Mouse (Mus musculus) CD4-positive, CD25-positive, alpha-beta regulatory T cell, adult 4 months (primary cell): Measurements from ENCODE around the gene Zrsr1. TPM values are rescaled to one million over a fixed set of nuclear protein-coding genes. Genes with fewer than 3 reads are reported as not detected.

Experiments
- ATAC-seq: one replicate; pipeline ENCODE4 v1.8.0; 2017
- polyA plus RNA-seq, 2 experiments: library from polyadenylated mRNA; unstranded; fragments of 100-300 nt; shearing (Covaris generic); gene quantifications; one replicate each; pipeline ENCODE4 v1.2.1; 2017

The Zrsr1 gene
- polyA plus RNA-seq, 2 experiments from 2014 or later, result 8.2 to 10.2 TPM

DNA sequence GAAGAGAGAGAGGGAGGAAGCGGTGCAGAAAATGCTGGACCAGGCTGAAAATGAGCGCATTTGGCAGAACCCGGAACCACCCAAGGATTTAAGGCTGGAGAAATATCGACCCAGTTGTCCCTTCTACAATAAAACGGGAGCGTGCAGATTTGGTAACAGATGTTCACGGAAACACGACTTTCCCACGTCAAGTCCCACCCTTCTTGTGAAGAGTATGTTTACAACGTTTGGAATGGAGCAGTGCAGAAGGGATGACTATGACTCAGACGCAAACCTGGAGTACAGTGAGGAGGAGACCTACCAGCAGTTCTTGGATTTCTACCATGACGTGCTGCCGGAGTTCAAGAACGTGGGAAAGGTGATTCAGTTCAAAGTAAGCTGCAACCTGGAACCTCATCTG, 1.8 kb downstream of the Zrsr1 start:
- ATAC-seq, result no peak

DNA sequence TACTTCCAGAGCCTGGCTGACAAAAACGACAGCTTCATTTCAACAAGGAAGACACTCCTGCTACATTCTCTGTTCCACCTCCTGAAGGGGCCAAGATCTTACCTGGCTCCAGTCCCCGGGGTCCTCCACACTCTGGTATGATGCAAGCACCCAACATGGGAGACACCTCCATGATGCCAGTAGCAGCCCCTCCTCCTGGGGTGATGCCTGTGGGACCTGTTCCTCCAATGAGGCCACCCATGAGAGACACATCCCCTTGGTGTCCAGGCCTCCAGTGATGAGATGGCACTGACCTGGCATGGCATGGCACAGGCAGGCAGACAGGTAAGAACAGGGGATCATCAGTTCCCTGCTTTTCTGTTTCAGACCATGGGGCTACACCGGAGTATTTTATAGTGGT, 6.4 kb downstream of the Zrsr1 start:
- ATAC-seq, result no peak

DNA sequence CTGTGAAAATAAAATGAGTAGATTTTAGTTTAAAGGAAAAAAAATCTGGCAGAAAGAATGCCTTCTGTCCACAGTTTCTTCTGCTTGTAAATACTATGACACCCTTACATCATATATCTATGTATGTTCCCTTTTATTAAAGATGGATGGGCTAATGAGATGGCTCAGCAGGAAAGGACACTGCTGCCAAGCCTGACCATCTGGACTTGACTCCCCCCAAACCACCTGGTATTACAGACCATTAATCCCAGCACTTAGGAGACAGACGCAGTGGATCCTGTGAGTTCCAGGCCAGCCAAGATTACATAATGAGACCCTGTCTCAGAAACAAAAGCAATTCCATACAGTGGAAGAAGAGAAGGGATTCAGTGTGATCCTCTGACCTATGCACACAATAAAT, 6.9 kb downstream of the Zrsr1 start:
- ATAC-seq, result no peak

GRCm38 (mm10) chr11:22979221-22979620, 7.4 kb downstream of the Zrsr1 start:
- ATAC-seq, result no peak

DNA sequence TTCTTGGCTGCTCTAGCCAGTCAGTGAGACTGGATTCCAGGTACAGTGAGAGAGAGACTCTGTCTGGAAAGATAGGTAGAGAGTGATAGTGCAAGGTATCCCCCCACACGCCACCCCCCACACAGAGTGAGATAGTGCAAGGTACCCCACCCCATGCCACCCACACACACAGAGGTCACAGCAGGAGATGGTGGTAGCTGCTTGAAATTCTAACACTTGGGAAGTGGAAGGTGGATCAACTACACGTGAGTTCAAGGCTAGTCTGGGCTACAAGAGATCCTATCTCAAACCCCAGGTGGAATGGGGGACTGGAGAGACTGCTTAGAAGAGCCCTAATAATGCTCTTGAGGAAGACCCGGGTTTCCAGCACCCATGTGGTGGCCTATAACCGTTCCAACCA, 9.2 kb downstream of the Zrsr1 start:
- ATAC-seq, result no peak

GRCm38 (mm10) chr11:22981543-22981950, 9.7 kb downstream of the Zrsr1 start:
- peak; percentile 30 for ATAC-seq

DNA sequence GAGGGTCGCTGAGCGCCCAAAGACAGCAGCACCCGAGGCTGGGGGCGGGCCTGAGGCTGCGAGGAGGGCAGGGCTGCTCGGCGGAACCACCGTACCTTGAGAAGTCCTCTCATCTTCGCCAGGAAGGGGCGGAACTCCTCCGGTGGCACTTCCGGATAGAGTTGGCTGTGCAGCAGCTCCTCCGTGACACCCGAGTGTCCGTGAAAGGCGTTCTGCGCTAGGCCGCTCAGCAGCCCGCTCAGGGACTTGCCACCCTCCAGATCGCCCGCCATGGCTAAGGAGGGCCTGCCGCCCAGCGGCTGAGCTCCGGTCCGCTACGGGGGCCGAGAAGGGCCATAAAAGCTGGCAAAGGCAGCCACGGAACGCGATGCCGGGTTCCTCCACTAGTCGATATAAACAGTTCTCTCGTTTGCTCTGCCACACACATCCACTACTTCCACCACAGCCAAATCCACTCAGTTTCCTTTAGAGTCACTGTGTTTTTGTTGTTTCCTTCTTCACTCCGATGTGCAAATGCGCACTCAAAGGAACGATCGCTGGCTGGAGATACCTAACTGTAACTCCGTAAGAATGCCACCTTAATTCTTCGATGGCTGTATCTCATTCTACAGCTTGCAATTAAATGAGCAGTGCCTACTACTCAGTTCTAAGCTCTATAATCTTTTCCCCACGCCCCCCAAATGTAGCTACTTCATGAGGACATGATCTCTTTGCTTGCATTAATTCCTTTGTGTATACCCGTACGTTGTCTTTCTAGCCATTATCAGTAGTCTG, 10.4 kb downstream of the Zrsr1 start, which contains the start of the genes Gm28048 and Commd1:
Gene Gm28048 (minus strand): TSS at position 107 of the 774 bp plus-strand sequence.
Gene Commd1 (minus strand): TSS at position 399 of the 774 bp plus-strand sequence.
- peak; percentile 93 for ATAC-seq

DNA sequence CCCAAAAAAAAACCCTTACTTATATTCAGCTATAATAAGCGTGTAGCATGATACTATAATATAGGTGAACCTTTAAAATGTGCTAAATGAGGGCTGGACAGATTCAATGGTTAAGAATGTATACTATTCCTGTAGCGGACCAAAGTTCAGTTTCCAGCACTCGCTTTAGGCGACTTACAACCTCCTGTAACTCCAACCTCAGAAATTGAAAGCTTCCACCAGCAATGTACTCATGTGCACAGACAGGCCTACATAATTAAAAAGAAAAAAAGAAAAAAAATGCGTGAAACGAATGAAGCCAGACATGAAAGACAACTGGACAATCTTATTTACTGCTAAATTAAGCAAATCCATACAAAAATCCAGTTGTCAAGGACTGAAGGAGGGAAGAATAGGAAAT, 11.0 kb downstream of the Zrsr1 start:
- ATAC-seq, result no peak

DNA sequence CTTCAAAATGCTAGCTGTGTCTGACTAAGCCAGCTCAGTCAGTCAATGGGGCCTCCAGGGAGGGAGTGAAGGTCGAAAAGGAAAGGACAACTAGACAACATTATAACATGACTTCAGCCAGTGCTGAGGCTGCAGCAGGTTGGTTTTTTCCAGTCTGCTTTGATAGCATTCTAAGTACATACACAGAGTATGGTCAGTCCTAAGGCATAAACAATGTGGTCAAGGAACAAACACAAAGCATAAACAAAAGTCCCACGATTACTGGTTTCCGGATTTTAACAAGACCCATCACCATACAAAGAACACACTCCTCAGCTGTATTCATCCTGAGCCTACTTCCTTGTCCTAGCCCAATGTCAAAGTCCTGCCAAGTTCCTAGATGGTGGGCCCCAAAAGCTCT, 13.7 kb downstream of the Zrsr1 start:
- no peak for ATAC-seq

DNA sequence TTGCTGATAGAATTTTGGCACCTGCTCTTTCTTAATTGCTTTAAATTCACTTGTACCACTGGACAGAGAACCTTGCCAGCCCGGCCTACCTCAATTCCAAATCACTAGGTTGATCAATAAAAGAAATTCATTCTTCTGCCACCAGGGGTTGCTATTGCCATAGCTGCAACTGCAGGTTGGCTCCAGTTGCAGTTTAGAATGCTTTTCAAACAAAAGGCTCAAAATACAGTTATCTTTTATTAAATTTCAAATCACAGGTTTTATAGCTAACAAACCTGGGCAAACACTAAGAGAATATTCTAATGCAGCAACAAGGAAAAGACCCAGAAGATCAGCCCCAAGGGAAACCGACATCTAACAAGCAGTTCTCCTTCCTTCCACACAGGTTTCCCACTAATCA, 15.6 kb downstream of the Zrsr1 start:
- ATAC-seq, result peak; percentile 61

GRCm38 (mm10) chr11:22989786-22990185, 18.0 kb downstream of the Zrsr1 start:
- ATAC-seq, result no peak

DNA sequence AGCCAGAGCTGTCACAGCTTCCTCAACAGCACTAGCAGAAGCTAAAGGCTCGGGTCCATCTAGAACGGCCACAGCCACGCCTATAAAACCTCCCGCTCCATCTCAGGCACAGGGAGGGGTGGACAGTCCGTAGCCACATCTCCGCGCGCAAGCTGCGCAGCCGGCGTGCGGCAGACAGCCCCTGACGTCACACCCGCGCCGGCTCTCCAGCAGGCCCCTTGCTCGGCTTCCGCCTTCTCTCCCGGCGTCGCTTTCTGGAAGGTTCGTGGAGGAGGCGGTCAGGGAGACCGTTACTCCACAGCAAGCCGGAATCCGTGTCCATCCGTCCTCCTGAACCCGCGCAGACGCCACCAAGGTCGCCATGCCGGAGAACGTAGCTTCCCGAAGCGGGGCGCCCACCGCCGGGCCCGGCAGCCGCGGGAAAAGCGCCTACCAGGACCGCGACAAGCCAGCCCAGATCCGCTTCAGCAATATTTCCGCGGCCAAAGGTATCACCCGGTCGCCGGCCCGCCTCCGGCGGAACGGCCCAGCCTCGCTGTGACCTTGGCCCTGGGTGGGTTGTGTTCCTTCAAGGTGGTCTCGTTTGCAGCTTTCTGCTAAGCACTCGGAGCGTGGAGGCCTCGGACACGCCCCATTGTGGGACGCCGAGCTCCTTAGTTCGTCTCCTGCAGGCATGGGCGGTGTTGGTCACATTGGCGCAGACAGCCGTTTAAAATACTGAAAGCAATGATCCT, 18.8 kb downstream of the Zrsr1 start, which contains the start of gene Cct4:
Gene Cct4 (plus strand): TSS at position 127 of the 734 bp plus-strand sequence.
- ATAC-seq, result peak; percentile 82

GRCm38 (mm10) chr11:22991218-22991835, 19.5 kb downstream of the Zrsr1 start:
- ATAC-seq, result no peak

- ATAC-seq, result no peak
These were observed 22.5 kb downstream of the Zrsr1 start for GRCm38 (mm10) chr11:22994271-22994670.

DNA sequence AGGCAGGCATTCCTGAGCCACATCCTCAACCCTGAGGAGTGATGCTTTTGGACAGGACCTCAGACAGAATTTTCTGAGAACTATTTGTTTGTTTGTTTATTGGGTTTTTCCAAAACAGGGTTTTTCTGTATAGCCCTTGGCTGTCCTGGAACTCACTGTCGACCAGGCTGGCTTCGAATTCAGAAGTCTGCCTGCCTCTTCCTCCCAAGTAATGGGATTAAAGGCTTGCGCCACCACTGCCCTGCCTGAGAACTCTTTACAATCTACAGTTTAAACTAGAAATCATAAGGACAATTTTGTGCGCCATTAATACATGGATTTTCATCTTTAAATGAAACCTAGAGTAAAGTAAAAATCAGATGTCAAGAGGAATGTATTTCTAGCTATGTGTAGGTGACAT, 23.7 kb downstream of the Zrsr1 start:
- no peak for ATAC-seq

- no peak for ATAC-seq
These were observed 26.5 kb downstream of the Zrsr1 start for GRCm38 (mm10) chr11:22998308-22998707.

DNA sequence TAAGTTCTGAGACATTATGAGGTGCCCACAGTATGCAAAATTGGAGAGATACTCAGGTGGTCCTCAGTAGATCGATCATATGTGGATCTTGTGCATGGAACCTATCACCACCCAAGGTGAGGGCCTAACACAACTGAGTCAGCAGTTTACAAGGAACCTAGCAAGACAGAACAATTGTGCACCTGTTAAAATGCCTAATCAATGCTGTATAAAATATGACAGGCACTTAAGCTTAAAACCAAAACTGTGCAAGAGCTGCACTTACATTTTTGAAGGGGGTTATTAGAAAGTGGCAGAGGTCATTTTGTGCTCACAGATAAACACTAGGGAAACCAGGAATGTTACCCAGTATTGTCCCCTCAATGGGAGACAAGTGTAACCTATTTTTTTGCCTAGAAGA, 33.5 kb downstream of the Zrsr1 start:
- no peak for ATAC-seq

DNA sequence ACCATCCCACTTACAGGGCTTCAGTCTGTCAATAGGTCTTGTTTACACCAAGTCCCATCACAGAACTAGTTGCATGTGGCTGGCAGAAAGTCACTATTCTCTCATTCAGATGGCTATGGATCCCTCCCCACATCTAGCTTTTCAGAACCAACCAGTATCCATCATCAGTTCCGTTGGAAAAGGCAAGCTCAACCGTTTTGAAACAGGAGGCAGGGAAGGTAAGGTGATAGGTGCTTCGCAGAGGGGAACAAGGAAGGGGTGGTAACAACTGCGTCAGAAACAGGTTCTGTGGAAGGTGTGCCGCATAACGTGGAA, 35.3 kb downstream of the Zrsr1 start:
- peak; percentile 43 for ATAC-seq

- peak; percentile 96 for ATAC-seq
These were observed 35.8 kb downstream of the Zrsr1 start, which contains the start of gene Fam161a for GRCm38 (mm10) chr11:23007481-23008180. Gene Fam161a, plus strand, starts transcription at chr11:23007531.

GRCm38 (mm10) chr11:23008181-23008823, 36.5 kb downstream of the Zrsr1 start:
- peak; percentile 63 for ATAC-seq

- ATAC-seq, result no peak
These were observed 37.0 kb downstream of the Zrsr1 start for GRCm38 (mm10) chr11:23008824-23009200.

GRCm38 (mm10) chr11:23013096-23013495, 41.3 kb downstream of the Zrsr1 start:
- ATAC-seq, result no peak
